Mouse (Mus musculus): ENCODE results near the gene AL732309.1.
A peak's percentile ranks its signal among the peaks of the same experiment; 100 is the strongest.

AL732309.1 gene

DNA sequence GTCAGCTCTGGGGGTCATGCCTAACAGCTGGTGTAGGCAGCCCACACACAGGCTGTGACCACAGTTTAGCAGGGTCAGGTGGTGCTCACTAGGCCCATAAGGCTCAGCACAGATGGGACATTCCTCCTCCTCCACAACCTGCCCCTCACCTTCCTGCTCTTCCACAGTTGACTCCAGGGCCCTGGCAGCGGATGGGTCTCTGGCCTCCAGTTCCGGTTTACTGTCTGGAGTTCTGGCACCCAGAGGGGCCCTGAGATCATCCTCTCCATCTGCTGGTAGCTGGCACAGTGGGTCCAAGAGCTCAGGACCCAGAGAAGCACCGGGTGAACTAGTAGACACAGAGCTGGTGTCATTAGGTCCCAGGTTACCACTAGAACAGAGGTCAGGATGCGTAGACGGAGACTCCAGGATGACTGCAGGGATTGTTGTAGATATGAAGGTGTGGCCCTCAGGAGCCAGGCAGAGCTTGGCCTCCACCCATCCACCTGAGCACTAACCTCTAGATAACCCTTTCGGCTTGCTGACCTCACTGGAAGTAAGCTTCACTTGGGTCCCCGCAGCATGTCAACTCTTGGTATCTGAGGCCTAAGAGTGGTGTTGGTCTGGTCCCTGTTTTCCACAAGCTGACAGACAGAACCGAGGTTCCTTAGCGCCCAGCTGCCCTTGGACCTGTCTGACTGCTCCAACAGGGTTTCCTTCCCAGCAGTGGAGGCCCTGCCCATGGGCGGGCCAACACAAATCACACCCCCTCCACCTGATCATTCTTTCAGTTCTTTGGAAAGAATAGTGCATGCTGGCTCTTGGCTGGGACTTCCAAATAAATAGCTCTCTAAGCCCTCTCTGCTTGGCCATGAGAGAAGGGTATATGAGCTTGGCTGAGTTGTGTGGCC lies at the start of gene AL732309.1:
Gene AL732309.1 (minus strand): TSS at position 681 of the 890 bp plus-strand sequence.
- no peak for DNase-seq (ENCODE audit: low spot score)

DNA sequence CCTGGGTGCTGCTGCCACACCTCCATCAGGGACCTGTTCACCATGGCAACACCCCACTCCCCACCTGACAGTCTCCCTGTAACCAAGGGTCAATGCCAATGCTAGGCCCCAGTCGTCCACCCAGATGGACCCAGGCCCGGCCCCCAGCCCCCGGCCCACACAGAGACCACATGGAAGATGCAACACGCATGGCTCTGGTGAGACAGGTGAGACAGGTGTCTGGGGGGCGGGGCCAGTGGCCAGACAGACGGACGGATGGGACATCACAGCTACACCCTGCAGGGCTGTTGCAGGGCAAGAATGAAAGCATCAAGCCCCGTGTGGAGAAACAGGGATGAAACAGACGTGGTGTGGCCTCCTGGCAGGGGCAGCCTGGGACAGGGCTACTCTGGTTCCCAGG lies 47.0 kb upstream of the AL732309.1 start:
- no peak for DNase-seq (ENCODE audit: low spot score)

DNA sequence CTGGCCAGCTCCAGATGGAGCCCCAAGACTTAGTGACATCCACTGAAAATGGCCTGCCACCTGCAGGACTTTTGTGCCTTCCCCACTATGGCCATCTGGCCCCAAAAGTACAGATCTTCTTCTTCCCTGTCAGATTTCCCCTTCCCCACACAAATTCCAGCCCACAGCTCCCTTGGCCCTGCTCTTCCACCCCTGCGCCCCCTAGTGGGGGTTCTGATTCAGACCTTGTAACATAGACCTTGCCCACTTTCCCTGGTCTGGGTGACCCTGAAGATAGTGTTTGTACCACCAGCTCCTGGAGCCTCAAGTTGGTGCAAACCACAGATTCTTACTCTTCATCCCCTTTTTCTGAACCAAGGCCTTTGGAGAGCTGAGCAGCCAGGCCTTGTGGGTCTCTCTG lies 46.2 kb upstream of the AL732309.1 start:
- DNase-seq (ENCODE audit: low spot score) = peak; percentile 61

DNA sequence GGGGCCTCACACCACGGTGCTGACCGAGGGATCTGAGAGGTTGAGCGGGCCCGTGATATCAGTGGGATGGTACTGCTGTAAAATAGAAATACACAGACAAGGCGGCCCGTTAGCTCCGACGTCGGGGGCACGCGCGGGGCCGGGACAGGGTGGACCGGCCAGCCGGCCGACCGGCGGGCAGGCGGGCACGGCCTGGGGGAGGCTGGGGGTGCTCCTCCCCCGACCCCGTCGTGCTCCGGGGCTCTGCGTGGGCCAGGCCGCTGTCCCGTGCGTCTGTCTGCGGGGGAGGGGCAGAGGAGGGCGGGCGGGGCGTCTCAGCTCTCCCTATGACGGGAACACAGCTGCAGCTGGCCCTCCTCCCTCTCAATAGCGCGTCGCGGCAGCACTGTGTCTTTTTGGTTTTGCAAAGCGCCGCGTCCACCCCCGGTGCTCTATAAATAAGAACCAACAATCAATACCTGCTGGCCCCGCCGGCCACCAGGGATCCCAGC lies 45.4 kb upstream of the AL732309.1 start:
- DNase-seq (ENCODE audit: low spot score) = no peak

DNA sequence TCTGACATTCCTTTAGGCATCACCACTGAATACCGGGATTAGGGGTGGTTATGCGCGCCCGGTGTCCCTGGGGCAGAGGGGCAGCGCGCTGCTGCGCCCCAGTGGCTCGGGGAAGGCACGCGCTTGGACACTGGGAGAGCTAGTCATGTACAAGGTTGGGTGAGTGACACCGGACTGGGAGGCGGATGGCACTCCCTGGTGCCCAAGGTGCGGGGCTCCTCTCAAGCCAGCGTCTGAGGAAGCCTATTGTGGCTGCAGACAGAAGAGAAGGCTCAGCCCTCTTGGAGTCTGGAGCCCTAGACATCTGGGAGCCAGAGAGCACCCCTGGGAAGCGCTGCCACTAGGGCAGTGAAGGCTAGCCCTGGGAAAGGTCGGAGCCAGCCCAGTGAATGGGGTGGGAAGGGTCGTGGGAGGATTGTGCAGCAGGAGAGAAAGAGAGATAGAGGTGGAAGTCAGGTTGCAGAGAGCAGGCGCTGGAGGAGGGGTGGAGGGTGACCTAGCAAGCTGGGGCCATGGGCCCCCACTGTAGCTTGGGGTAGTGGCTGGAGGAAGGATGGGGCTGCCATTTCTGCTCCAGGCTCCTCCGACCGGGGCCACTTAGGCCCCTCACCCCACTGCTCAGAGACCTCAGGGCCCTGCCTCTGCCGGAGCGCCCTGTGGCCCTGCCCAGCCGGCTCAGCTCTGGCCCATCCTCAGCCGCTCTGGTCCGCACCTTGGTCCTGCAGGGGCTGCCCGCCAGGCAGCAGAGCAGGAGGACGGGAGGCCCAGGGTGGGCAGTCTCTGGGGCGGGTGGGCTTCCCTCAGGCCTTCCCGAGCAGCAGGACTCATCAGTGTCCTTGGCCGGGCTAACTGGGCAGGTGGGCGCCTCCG lies 44.8 kb upstream of the AL732309.1 start:
- DNase-seq (ENCODE audit: low spot score) = no peak

DNA sequence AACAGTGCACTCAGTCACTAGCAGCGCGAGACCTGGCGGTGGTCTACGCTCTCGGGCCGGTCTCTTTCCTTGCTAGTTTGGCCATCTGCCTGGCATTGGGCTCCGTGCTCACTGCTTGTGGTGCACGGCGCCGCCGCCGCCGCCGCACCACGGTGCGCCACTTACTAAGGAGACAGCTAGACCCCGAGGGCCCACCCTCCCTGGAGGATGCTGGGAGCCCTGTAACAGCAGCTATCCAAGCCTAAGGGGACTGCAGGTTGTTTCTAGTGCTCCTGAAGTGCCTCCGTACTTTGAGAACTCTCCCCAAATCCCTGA lies 44.1 kb upstream of the AL732309.1 start:
- DNase-seq (ENCODE audit: low spot score) = no peak

DNA sequence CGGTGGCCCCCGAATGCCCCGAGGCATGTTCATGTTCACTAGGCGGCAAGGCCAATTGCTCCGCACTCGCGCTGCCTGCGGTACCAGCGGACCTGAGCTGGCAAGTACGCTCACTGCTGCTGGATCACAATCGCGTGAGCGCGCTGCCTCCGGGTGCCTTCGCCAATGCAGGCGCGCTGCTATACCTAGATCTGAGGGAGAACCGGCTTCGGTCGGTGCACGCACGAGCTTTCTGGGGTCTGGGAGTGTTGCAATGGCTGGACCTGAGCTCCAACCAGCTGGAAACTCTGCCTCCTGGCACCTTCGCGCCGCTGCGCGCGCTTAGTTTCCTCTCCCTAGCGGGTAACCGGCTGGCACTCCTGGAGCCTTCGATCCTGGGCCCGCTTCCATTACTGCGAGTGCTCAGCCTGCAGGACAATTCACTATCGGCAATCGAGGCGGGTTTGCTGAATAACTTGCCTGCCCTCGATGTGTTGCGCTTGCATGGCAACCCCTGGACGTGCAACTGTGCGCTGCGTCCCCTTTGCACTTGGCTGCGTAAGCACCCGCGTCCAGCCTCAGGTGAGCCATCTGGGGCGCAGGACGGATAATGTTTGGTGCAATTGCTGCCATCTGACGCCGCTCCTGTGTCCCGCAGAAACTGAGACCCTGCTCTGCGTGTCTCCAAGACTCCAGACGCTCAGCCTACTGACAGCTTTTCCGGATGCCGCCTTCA lies 43.6 kb upstream of the AL732309.1 start:
- no peak for DNase-seq (ENCODE audit: low spot score)

DNA sequence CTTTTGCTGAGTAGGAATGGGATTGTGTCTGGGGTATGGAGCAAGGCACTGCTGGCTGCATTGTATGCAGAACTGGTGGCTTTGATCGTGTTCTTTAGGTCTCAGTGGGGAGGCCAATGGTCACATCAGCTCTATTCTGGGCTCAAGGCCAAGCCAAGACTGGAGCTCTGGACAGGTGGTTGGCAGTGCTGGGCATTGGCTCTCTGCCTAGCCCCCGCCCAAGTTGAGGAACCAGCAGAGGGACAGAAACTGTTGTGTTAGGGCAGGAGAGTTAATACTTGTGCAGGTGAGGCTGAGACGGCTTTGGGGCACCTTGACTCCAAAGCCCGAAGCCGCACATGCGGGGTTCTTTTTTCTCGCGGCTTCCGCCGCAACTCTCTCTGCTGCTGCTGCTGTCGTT lies 43.0 kb upstream of the AL732309.1 start, which contains the start of gene Lrrc26:
Gene Lrrc26 (plus strand): TSS at position 265 of the 400 bp plus-strand sequence.
- DNase-seq (ENCODE audit: low spot score) = no peak

DNA sequence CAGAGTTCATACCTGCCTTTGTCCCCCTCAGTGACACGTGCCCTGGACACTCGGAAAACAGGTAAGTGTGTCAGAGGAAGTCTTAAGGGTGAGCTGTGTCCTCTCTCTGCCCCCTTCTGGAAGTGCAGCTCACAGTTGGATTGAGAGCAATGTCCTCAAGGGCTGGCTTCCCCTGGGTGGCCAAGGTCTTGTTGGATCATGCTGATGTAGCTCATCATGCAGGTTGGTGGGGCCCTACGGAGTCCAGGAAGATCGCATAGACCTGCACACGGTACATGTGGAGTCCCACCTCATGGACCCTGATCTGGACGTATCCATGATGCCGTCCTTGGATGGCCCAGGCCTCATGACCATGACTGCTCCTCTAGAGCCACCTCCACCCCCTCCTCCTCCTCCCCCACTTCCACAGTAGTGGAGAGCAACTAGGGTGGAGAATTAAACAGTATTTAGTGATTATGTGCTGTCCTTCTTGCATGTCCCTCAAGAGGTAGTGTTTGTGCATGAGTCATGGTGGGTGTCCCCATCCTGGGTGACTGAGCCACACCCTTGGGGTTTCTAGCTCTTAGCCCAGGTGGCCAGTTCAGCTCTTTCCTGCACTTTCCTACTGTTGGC lies 42.2 kb upstream of the AL732309.1 start:
- DNase-seq (ENCODE audit: low spot score) = no peak

DNA sequence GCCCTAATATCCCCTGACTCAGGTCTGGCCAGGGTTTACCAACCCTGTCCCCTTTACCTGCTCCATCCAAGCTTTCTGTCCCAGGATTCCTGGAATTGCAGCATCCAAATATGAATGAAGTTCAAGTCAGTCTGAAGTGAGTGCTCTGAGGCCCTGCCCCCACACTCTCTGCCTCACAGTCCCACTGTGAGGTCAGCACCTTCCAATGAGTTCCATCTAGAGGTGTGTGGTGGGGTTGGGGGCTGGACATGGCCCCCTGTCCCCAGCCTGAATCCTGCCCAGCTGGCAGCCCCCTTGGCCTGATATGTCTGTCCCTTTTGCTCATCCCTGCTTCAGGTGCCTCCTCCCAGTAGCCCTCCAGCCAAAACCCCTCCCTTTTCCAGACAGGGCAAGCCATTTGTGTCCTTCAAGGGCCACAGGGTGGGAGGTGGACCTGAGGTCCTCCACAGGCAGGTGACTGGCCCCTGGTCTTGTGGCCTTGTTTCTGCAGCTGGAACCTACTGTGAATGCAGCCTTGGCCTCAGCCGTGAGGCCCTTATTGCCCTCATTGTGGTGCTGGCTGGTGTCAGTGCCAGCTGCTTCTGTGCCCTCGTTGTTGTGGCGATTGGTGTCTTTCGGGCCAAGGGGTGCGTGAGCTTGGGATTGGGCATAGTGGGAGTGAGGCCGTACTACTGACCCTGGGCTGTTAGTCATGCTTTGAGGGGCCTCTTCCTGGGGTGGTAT lies 41.4 kb upstream of the AL732309.1 start, which contains the start of gene Tmem210:
Gene Tmem210 (plus strand): TSS at position 219 of the 723 bp plus-strand sequence.
- DNase-seq (ENCODE audit: low spot score) = no peak

DNA sequence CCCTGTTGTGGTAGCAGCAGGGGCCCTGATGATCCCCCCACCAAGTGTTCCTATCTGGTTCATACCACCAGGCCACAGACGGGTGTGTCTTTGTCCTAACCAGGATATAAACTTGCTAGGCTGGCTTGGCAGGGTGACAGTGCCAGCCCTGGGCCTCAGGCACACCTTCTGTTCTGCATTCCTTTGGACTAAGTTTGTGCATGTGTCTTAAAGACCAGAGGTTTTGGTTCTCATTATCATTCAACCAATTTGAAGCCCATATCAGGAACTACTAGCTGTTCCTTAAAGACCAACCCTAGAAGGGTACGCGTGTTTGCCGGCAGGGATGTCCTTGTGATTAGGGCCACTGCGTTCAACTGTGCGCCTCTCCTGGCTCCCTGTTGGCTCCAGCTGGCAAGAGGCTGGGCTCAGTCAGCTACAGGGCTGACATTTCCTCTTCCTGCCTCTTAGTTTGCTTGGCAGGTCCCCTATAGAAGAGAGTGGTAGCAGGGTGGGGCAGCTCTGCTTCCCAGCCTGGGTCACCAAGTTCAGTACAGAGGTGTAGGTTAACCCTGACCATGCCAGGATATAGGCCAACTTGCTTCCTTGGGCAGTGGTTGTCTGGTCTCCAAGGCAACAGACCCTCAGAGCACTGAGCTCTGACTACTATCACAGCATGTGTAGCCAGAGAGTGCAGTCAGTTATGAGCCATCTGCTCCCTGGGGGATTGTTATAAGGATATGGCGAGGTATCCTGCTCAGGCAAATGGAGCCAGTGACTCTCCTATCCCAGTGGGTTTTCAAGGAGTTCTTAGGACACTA lies 40.4 kb upstream of the AL732309.1 start:
- no peak for DNase-seq (ENCODE audit: low spot score)

DNA sequence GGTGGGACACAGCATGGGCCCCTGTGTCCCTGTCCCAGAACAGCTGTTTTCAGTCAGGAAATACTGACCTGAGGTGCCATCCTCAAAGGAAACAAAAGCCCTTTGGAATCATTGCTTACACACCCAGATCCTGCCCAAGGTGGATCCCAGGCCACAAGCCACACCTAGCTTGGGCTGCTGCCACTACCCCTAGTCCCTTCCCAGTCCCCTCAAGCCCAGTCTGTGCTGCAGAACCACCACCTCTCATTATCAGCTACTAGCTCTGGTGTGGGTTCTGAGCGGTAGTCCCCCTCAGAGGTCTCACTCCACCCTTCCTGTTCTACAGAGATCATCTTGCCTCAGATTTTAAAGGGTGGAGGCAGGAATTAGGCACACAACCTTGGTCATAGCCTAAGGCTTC lies 39.7 kb upstream of the AL732309.1 start:
- DNase-seq (ENCODE audit: low spot score) = no peak

DNA sequence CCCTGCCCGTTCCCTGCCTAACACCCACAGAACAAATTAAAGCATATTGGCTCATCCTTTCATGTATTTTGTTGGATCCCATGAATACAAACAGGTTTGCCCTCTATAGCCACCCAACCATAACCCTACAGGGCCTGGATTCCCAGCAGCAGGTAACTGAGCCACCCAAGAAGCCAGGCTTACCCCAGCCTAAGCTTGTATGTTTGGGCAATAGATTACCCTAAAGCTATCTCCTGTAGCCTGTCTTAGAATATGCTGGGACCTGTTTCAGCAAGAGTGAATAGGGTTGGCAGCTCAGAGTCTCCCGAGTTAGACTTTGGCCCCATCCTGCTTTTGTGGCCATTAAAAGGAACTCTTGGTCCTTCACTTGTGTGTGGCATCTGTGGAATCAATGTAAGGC lies 38.9 kb upstream of the AL732309.1 start:
- DNase-seq (ENCODE audit: low spot score) = no peak

DNA sequence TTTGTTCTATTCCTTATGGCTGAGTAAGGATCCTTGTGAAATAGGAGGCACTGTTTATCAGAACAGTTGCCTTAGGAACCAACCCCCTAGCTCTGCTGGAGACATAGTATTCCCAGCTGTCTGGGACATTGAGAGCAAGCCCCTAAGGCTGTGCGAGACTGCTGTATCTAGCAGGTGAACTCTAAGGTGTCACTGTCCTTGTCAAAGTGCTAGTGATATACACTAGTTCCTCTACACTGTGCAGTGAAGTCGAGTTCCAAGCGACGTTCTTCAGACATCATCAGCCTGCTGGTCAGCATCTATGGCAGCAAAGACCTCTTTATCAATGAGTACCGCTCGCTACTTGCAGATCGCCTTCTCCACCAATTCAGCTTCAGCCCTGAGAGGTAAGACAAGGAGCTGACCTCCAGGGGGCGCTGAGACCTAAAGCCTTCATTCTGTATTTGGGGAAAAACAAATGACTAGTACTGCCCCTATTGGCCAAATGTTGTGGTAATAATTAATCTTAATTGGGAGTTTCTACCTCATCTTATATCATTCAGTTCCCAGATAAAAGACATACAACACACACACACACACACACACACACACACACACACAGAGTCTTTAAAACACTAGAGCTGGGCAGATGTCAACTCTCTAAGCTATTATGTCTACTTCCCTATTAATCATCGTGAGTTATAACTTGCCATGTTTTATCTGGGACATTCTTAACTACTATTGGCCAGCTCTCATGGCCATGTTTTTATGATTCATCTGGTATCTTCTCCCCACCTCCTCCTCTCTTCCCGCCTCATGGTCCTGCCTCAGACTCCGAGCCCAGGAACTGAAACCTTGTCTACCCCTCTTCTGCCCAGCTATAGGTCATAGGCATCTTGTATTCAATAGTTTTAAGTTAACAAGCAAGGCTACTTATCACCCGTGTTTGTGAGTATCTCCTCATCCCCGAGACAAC lies 32.5 kb upstream of the AL732309.1 start:
- DNase-seq (ENCODE audit: low spot score) = peak; percentile 71

DNA sequence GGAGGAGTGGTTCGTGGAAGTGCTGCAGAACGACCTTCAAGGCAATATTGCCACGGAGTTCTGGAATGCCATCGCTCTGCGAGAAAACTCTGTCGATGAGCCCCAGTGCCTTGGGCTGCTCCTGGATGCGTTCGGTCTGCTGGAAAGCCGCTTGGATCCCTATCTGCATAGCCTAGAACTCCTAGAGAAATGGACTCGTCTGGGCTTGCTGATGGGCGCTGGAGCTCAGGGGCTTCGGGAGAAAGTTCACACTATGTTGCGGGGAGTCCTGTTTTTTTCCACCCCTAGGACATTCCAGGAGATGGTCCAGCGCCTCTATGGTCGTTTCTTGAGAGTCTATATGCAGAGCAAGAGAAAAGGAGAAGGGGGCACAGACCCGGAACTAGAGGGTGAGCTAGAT lies 26.3 kb upstream of the AL732309.1 start:
- DNase-seq (ENCODE audit: low spot score) = no peak

DNA sequence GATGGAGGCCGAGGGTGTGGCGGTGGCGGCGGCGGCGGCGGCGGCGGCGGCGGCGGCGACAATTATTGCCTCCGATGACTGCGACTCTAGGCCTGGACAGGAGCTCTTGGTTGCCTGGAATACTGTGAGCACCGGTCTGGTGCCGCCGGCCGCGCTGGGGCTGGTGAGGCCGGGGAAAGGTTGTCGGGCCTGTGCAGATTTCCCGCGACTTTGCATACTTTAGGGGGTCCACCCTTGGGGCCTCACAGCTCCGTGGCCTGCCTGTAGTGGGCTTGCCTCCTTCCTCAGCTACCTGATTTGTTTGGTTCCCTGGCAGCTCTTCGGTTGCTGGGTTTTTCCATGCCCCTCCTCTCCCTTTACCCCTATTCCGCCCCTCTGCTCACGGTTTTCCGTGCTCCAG lies 25.9 kb upstream of the AL732309.1 start:
- DNase-seq (ENCODE audit: low spot score) = no peak

DNA sequence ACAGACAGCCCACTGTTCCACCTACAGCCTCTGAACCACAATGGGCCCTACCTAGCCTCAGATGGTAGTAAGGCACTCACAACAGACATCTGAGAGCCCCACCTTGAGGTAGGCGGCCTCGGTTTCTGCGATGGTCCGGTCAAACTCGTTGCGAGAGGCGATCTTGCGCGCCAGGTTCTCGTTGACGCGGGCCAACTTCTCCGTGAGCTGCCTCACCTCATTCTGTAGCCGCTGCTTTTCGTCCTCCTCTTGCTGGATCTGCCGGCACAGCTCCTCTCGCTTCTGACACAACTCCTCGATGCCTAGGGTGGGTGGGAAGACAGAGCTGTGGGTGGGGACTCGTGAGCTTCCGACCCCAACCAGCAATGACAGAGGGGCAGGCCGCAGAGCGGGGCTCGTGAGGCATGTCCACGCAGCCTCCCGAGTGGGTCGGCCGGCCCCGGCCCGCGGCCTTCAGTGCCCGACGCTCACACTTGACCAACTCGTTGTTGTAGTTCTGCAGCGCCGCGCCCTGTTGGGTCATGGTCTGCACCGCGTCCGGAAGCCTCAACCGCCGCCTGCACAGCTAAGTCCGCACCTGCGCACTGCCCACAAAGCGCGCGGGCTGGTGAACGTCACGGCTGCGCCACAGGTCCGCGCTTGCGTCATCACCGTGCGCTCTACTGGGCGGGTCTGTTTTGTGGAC lies 25.3 kb upstream of the AL732309.1 start, which contains the start of the genes Ssna1 and Anapc2:
Gene Ssna1 (minus strand): TSS at position 612 of the 685 bp plus-strand sequence.
Gene Anapc2 (plus strand): TSS at position 652 of the 685 bp plus-strand sequence.
- peak; percentile 99 for DNase-seq (ENCODE audit: low spot score)

DNA sequence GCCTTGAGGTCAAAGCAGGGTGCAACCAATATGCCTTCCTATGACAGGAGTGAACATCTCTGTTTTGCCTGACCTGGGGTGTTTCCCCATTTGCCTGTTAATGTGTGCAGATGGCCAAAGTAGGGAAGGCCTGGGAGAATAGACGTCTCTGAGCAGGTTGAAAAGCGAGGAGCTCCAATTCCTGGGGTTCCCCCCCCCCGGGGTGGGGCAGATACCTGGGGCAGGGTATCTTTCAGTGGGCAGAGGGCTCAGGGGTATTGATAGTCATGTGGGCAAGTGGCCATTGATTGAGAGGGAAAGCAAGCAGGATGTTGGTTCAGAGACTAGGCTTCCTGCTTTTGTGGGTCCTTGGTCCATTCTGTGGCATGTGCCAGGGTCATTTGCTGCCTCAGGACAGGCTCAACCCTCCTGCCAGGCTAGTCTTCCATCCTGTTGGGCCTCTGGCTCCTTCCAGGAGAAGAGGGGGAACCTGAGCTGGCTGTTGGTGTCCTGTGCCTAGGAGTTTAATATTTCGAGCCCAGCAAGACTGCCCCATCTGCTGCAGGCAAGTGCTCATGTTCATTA lies 21.2 kb upstream of the AL732309.1 start:
- DNase-seq (ENCODE audit: low spot score) = no peak
